Mouse (Mus musculus) thymus, adult 2 months (tissue): ENCODE data around the gene Akt1. TPM values are rescaled to one million over a fixed set of nuclear protein-coding genes. Genes with fewer than 3 reads are reported as not detected.

Experiments used
- DNase-seq: peaks from one replicate; pipeline ENCODE4 v3.0.0; 2021
- H3K27ac ChIP-seq: fragments of 200-500 bp; 2 replicates; pipeline ENCODE4 v1.5.1; 2012; ENCODE audit warnings: low read length, control low read depth; ENCODE audit not compliant: control insufficient read depth, insufficient read depth
- H3K27me3 ChIP-seq: fragments of 200-500 bp; 2 replicates; pipeline ENCODE4 v1.6.1; 2012; ENCODE audit warnings: mild to moderate bottlenecking, low read length, moderate library complexity, mixed read lengths; ENCODE audit not compliant: control insufficient read depth, insufficient read depth
- H3K36me3 ChIP-seq: fragments of 200-500 bp; 2 replicates; pipeline ENCODE4 v1.6.1; 2012; ENCODE audit warnings: mild to moderate bottlenecking, low read length, moderate library complexity; ENCODE audit not compliant: control insufficient read depth, insufficient read depth
- H3K4me1 ChIP-seq: fragments of 200-500 bp; replicated peaks from 2 replicates; pipeline ENCODE4 v1.6.1; 2012; ENCODE audit warnings: low read length; ENCODE audit not compliant: control insufficient read depth, insufficient read depth
- H3K4me3 ChIP-seq: fragments of 200-500 bp; 2 replicates; pipeline ENCODE4 v1.5.1; 2012; ENCODE audit warnings: mild to moderate bottlenecking, low read length, control low read depth, moderate library complexity; ENCODE audit not compliant: control insufficient read depth, insufficient read depth
- CTCF ChIP-seq: fragments of 200-500 bp; IDR thresholded peaks from 2 replicates; pipeline ENCODE4 v1.5.1; 2012; ENCODE audit warnings: mild to moderate bottlenecking, control low read depth, low read length, moderate library complexity, borderline replicate concordance; ENCODE audit not compliant: control insufficient read depth, poor library complexity, insufficient read depth; ENCODE audit errors: extremely low read depth
- POLR2A ChIP-seq: fragments of 200-500 bp; IDR thresholded peaks from 2 replicates; pipeline ENCODE4 v1.6.1; 2012; ENCODE audit warnings: mild to moderate bottlenecking, low read length, control low read depth, moderate library complexity; ENCODE audit not compliant: control insufficient read depth, poor library complexity, insufficient read depth; ENCODE audit errors: extremely low read depth
- WGBS: fragments of 180-500 bp; shearing (Covaris S2); methylation state at CpG from one replicate; pipeline ENCODE4 v1.1.7; 2018; 5-methylcytosine and 5-hydroxymethylcytosine counted together
- polyA plus RNA-seq: library from polyadenylated mRNA; depleted of rRNA; stranded (reverse); fragments of >200 nt; gene quantifications from 2 replicates; pipeline ENCODE4 v1.2.3, GENCODE M21; 2012; rRNA removed

Akt1 gene
- polyA plus RNA-seq, 1 experiment, result 220 TPM

DNA sequence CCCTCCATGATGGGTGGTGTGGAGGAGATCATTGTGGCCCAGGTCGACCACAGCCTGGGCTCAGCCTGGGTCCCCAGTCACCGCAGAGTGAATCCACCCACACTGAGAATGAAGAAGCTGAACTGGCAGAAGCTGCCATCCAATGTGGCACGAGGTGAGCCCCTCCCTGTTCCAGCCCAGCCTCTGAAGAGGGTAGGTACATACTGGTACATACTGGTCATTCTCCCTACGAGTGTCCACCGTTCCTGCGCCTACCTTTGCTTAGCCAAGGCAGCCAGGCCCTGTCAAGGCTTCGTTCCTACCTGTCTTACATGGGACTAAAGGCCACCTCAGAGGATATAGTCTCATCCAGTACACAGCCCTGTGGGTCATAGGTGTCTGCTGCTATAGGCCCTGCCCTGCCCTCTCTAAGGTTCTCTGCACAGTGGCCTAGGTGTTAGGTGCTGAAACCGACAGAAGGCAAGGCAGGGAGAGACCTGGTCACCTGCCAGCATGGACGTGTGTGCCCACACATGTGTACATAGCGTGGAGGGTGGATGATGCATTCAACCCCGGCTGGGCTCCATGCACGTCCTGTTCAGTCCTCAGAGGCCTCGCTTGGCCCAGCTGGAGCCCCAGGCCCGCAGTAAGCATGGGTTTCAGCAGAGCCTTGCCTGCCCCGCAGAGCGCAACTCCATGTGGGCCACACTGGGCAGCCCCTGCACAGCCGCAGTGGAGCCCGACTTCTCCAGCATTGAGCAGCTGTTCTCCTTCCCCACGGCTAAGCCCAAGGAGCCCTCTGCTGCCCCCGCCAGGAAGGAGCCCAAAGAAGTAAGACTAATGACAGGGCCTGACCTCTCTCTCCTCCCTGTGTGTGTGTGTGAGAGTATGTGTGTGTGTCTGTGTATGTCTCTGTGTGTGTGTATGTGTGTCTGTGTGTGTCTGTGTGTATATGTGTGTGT is 69.7 kb downstream of the Akt1 start:
- TF ChIP-seq POLR2A (no peak), CTCF (no peak)
- no peak overlapping the region for H3K27ac ChIP-seq
- no peak overlapping the region for H3K4me3 ChIP-seq
- H3K4me1 ChIP-seq, result no peaks in the 10 kb centered on the region
- WGBS, result 63% methylated on average over 20 of the region's 20 CpGs
- H3K36me3 ChIP-seq, result no peaks in the 10 kb centered on the region
- peak; percentile 50 for DNase-seq
- H3K27me3 ChIP-seq, result no peaks in the 10 kb centered on the region

GRCm38 (mm10) chr12:112604022-112604421 is 70.7 kb downstream of the Akt1 start:
- Histone ChIP-seq H3K4me3 (no peak overlapping the region), H3K27ac (no peak overlapping the region), H3K36me3 (no peaks in the 10 kb centered on the region), H3K27me3 (no peaks in the 10 kb centered on the region), H3K4me1 (no peaks in the 10 kb centered on the region)
- TF ChIP-seq POLR2A, result no peak
- TF ChIP-seq CTCF, result no peak
- 81% methylated on average over 5 of the region's 5 CpGs for WGBS
- DNase-seq, result no peak

Other genes with a start within 250 kb of the Akt1 start
- 13.6 and 14.5 TPM in 2 replicates for gene A530016L24Rik, start 185.4 kb downstream of the Akt1 start, polyA plus RNA-seq
- 0.04 and 0.05 TPM in 2 replicates for gene Tmem179, start 158.1 kb downstream of the Akt1 start, polyA plus RNA-seq
- 26.3 and 26.8 TPM in 2 replicates for gene Inf2, start 86.1 kb downstream of the Akt1 start, polyA plus RNA-seq
- gene Adssl1, start 54.8 kb downstream of the Akt1 start, polyA plus RNA-seq, result 10.9 and 14.2 TPM in 2 replicates
- gene Siva1, start 30.2 kb downstream of the Akt1 start, polyA plus RNA-seq, result 131 and 134 TPM in 2 replicates
- gene Zbtb42, start 3.9 kb upstream of the Akt1 start, polyA plus RNA-seq, result 15.9 and 17.8 TPM in 2 replicates
- gene Cep170b, start 45.6 kb upstream of the Akt1 start, polyA plus RNA-seq, result 21.1 and 22.8 TPM in 2 replicates
- 82.3 and 99.8 TPM in 2 replicates for gene Pld4, start 85.8 kb upstream of the Akt1 start, polyA plus RNA-seq
- 3.3 and 4.0 TPM in 2 replicates for gene Ahnak2, start 127.8 kb upstream of the Akt1 start, polyA plus RNA-seq
- 2.8 and 2.9 TPM in 2 replicates for gene Clba1, start 134.1 kb upstream of the Akt1 start, polyA plus RNA-seq
- 124 and 126 TPM in 2 replicates for gene Cdca4, start 154.5 kb upstream of the Akt1 start, polyA plus RNA-seq
- 256 and 265 TPM in 2 replicates for gene Gpr132, start 193.3 kb upstream of the Akt1 start, polyA plus RNA-seq